Mouse (Mus musculus) E14TG2a.4 (cell line): Measurements from ENCODE around the gene Rapgef6.

Experiments used
- H3K27me3 ChIP-seq: 2 replicates; pipeline ENCODE4 v1.6.1; 2014; ENCODE audit warnings: low read length, control low read depth; ENCODE audit not compliant: insufficient read depth
- H3K36me3 ChIP-seq: 2 replicates; pipeline ENCODE4 v1.6.1; 2014; ENCODE audit warnings: low read length, control low read depth; ENCODE audit not compliant: insufficient read depth
- H3K4me1 ChIP-seq: replicated peaks from 2 replicates; pipeline ENCODE4 v1.6.1; 2014; ENCODE audit warnings: low read depth, low read length, control low read depth
- H3K4me3 ChIP-seq: replicated peaks from 2 replicates; pipeline ENCODE4 v1.5.1; 2014; ENCODE audit warnings: mild to moderate bottlenecking, low read length
- H3K9me3 ChIP-seq: 2 replicates; pipeline ENCODE4 v1.6.1; 2014; ENCODE audit warnings: low read length, control low read depth
- CTCF ChIP-seq: conservative IDR thresholded peaks from 2 replicates; pipeline ENCODE4 v1.5.1; 2014; ENCODE audit warnings: low read length
- NANOG ChIP-seq: IDR thresholded peaks from 2 replicates; pipeline ENCODE4 v1.6.1; 2014; ENCODE audit warnings: borderline replicate concordance, low read length, mixed read lengths
- POU5F1 ChIP-seq: IDR thresholded peaks from 2 replicates; pipeline ENCODE4 v1.6.1; 2014; ENCODE audit warnings: low read length, borderline replicate concordance

Gene Rapgef6

DNA sequence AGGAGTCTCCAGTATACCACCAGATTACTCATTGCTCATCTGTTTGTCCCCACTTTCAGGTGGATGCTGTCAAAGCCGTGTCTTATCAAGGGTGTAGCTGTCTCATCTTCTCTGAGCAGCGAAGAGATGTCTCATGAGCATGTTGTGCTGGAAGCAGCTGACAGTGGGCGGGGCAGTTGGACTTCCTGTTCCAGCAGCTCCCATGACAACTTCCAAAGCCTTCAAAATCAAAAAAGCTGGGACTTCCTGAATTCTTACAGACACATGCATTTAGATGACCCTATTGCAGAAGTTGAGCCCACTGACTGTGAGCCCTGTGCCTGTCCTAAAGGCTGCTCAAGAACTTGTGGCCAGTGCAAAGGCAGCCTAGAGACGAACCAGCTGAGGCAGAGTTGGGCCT, 168.5 kb downstream of the Rapgef6 start:
- Histone ChIP-seq H3K4me1 (peaks cover 11% of the 10 kb centered on the region), H3K27me3 (no peaks in the 10 kb centered on the region), H3K36me3 (peaks cover 69% of the 10 kb centered on the region), H3K4me3 (no peak overlapping the region), H3K9me3 (no peaks in the 10 kb centered on the region)
- no peak for TF ChIP-seq CTCF
- TF ChIP-seq NANOG: no peak
- no peak for TF ChIP-seq POU5F1

DNA sequence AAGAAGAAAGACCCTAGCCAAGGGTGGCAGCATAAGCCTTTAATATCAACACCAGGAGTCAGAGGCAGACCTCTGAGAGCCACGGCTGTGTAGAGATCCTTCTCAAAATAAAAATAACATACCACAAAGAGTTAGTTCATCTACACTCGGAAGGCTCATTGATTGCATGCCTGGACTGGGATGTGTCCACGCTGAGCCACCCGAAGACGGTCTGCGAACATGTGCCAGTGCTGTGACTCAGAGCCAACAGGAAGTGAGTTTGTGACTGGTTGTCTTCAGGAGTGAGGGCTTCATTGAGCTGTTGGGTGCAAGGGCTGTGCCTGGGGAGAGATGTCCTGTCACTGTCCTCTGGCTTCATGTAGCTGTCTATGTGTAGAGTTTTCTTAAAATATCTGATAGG, 171.0 kb downstream of the Rapgef6 start:
- Histone ChIP-seq H3K9me3 (no peaks in the 10 kb centered on the region), H3K36me3 (peaks cover 73% of the 10 kb centered on the region), H3K4me1 (peaks cover 11% of the 10 kb centered on the region), H3K27me3 (no peaks in the 10 kb centered on the region), H3K4me3 (no peak overlapping the region)
- TF ChIP-seq POU5F1 (no peak), CTCF (no peak), NANOG (no peak)

DNA sequence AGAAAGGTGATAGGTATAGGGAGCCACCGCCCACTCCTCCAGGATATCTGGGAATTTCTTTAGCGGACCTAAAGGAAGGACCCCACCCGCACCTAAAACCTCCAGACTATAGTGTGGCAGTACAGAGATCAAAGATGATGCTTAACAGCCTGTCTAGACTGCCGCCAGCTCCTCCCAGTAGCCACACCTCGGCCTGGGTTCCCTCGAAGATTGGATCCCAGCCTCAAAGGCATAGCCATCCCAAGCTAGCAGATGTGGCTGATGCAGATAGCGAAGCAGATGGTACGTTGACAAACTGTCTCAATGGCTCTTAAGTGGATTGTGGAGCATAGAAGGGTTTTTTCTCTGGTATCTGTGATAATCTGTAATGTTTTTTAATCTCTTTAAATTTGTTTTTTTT, 171.6 kb downstream of the Rapgef6 start:
- peaks cover 11% of the 10 kb centered on the region for H3K4me1 ChIP-seq
- no peaks in the 10 kb centered on the region for H3K27me3 ChIP-seq
- TF ChIP-seq CTCF (no peak), NANOG (no peak), POU5F1 (no peak)
- H3K36me3 ChIP-seq: peaks cover 68% of the 10 kb centered on the region
- no peak overlapping the region for H3K4me3 ChIP-seq
- H3K9me3 ChIP-seq: no peaks in the 10 kb centered on the region

DNA sequence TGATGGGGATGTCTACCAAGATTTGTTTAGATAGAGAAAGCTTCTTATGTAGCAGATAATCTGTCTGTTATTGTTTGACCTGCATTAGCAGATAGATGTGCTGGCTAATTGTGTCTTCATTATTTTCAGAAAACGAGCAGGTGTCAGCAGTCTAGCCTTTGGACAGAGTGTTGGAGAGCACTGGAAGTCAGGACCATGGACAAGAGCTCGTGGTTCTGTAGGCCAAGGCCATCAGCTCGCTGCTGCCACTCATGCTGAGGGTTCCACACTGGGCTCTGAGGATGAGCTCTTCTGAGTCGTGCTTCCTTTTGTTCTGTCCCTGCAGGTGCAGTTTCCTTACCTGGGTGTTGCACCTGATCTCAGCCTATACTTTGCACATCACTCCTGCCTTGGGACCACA, 173.3 kb downstream of the Rapgef6 start:
- Histone ChIP-seq H3K27me3 (no peaks in the 10 kb centered on the region), H3K36me3 (peaks cover 55% of the 10 kb centered on the region), H3K4me3 (no peak overlapping the region), H3K4me1 (peaks cover 11% of the 10 kb centered on the region), H3K9me3 (no peaks in the 10 kb centered on the region)
- TF ChIP-seq CTCF (no peak), POU5F1 (no peak)

DNA sequence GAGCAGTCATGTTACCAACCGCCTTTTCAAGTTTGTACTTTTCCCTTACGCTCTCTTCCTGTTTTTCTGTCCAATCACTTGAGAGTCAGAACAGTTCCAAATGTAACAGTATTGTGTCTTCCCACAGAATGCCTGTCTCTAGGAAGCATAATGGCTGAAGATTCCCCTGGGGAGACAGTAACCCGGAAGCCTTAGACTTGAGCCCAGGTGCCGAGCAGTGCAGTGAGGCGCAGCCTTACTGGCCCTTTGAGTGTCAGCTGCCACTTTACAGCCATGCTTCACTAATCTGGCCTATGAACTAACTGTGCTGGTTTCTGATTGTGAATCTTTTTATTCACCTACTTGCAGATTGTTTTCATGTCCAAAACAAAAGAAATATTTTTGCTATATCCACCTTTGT, 175.0 kb downstream of the Rapgef6 start:
- no peaks in the 10 kb centered on the region for H3K9me3 ChIP-seq
- H3K4me1 ChIP-seq: peaks cover 7% of the 10 kb centered on the region
- TF ChIP-seq CTCF (no peak), POU5F1 (no peak), NANOG (no peak)
- no peak overlapping the region for H3K4me3 ChIP-seq
- no peaks in the 10 kb centered on the region for H3K27me3 ChIP-seq
- peaks cover 40% of the 10 kb centered on the region for H3K36me3 ChIP-seq

DNA sequence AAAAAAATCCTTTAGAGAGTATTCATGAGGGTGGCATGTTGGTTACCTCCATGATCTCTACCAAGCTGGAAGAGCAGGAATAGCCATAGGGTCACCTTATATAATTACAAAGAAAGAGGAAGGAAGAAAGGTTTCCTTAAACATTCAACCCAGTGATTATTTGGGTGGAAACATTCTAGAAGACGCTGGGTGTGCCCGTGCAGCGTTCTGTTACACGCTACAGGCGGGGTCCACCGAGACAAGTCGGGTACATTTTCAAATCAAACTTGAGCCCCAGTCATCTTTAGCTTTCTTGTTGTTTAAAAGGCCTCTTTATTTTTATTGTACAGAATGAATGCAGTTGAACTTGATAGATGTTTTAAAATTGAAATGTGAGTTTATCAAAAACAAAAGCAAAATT, 176.0 kb downstream of the Rapgef6 start:
- peaks cover 36% of the 10 kb centered on the region for H3K36me3 ChIP-seq
- no peaks in the 10 kb centered on the region for H3K27me3 ChIP-seq
- H3K4me3 ChIP-seq: no peak overlapping the region
- no peak for TF ChIP-seq POU5F1
- H3K4me1 ChIP-seq: peaks cover 7% of the 10 kb centered on the region
- no peaks in the 10 kb centered on the region for H3K9me3 ChIP-seq

DNA sequence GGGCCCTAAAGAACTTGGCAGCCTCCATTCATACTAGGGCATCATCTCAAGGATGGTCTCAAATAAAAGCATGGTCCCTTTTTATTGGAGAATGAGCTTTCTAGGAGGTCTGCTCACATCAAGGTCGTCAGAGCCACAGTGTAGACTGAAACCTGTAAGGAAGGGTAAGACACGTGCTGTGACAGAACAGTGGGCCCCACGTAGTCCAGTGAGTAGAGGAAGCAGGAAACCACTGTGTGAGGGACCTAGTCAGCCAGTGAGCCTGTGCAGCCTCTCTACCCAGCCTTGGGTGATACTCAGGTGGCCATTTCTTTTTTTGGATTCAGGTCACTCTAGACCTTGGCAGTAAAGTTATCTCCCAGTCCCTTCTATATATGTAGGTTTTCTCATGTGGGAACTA, 177.3 kb downstream of the Rapgef6 start:
- no peak overlapping the region for H3K4me3 ChIP-seq
- H3K4me1 ChIP-seq: no peaks in the 10 kb centered on the region
- H3K36me3 ChIP-seq: peaks cover 27% of the 10 kb centered on the region
- TF ChIP-seq POU5F1: no peak
- no peak for TF ChIP-seq CTCF
- no peak for TF ChIP-seq NANOG
- H3K9me3 ChIP-seq: no peaks in the 10 kb centered on the region
- H3K27me3 ChIP-seq: no peaks in the 10 kb centered on the region

DNA sequence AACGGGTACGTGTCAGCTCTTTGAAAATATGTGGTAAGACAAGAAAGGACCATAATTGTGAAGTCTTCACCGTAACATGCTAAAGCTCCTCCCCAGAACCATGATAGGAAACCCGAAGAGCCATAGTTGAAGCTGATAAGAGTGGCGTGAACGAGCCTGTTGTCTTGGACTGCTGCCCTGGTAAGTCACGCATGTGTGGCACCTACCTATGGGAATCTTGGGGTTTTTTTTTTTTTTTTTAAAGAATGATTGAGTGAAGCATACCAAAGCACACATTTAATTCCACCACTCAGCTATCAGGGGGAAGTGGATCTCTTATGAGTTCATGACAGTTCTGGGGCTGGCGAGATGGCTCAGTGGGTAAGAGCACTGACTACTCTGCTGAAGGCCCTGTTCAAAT, 179.2 kb downstream of the Rapgef6 start:
- Histone ChIP-seq H3K9me3 (no peaks in the 10 kb centered on the region), H3K36me3 (peaks cover 10% of the 10 kb centered on the region), H3K4me3 (no peak overlapping the region), H3K27me3 (no peaks in the 10 kb centered on the region), H3K4me1 (no peaks in the 10 kb centered on the region)
- TF ChIP-seq CTCF: no peak
- no peak for TF ChIP-seq NANOG
- TF ChIP-seq POU5F1: no peak

DNA sequence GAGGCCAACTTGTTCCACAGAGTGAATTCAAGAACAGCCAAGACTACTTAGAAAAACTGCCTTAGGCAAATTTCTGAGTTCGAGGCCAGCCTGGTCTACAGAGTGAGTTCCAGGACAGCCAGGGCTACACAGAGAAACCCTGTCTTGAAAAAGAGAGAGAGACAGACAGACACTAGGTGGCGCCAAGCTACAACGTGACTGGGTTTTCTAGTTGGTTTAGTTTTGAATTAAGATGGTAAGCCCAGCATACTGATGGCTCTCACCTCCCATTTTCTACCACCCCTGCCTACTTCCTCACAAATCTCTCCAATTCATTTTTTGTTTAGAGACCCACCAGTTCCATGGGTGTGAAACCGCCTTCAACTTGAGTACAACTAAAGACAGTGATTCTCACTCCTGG, 180.7 kb downstream of the Rapgef6 start:
- H3K4me1 ChIP-seq: no peaks in the 10 kb centered on the region
- TF ChIP-seq NANOG (no peak), CTCF (peak; percentile 57), POU5F1 (no peak)
- no peak overlapping the region for H3K4me3 ChIP-seq
- no peaks in the 10 kb centered on the region for H3K27me3 ChIP-seq
- no peaks in the 10 kb centered on the region for H3K36me3 ChIP-seq
- H3K9me3 ChIP-seq: no peaks in the 10 kb centered on the region

DNA sequence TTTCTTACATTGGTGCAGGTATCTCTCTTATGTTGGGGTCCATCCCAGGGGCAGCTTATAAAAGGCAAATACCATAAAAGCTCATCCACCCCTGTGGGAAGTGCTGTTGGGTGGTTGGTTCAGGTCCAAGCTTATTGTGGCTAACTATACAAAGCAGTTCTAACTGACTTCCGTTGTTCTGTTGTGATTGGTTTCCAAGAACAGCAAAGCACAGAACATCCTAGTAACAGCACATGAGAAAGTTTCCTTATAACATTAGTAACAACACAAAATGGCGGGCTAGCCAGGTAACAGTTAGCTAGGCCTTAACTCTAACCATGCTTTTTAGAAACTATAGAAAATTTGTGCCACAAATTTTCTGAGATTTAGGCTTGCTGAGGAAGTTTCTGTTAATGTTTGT, 185.5 kb downstream of the Rapgef6 start:
- TF ChIP-seq NANOG: no peak
- no peak for TF ChIP-seq CTCF
- TF ChIP-seq POU5F1: no peak

More for the DNA sequence above, 185.5 kb downstream of the Rapgef6 start:
- peaks cover 8% of the 10 kb centered on the region; the same call in 1 of the 2 replicates for H3K36me3 ChIP-seq
- no peaks in the 10 kb centered on the region for H3K9me3 ChIP-seq
- H3K27me3 ChIP-seq: no peaks in the 10 kb centered on the region
- H3K4me1 ChIP-seq: no peaks in the 10 kb centered on the region
- H3K4me3 ChIP-seq: no peak overlapping the region
